Mouse (Mus musculus) cerebellum, adult 2 months (tissue): Measurements from ENCODE around the gene Guf1.

ENCODE experiments used
- CTCF ChIP-seq: fragments of 200-500 bp; IDR thresholded peaks from 2 replicates; pipeline ENCODE4 v1.5.1; 2011; ENCODE audit warnings: low read depth, mild to moderate bottlenecking, control low read depth, low read length, moderate library complexity, borderline replicate concordance; ENCODE audit not compliant: insufficient read depth
- POLR2A ChIP-seq: fragments of 200-500 bp; IDR thresholded peaks from 2 replicates; pipeline ENCODE4 v1.6.1; 2011; ENCODE audit warnings: low read length, control low read depth, borderline replicate concordance; ENCODE audit not compliant: insufficient read depth

DNA sequence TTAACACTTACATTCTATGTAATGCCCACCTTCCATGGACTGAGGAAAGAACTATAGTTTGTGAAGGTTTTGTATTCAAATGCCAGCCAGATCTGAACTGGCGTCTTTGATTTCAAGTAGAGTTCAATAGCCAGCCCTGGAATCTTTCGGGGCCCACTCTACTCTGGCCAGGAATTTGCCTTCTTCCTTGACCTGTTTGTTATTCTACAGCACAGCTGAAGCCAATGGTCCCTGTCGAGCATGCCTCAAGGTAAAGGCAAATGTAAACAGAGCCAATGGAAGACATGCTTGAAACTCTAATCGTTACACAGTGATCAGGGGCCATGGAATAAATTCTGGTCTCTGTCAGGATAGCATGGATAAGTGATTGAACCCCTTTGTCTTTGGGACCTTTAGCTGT is 44.5 kb upstream of the Guf1 start:
- TF ChIP-seq POLR2A (no peak), CTCF (no peak)
